Comparison of ENCODE assay signal across 8 mouse cellular contexts in the genomic region with DNA sequence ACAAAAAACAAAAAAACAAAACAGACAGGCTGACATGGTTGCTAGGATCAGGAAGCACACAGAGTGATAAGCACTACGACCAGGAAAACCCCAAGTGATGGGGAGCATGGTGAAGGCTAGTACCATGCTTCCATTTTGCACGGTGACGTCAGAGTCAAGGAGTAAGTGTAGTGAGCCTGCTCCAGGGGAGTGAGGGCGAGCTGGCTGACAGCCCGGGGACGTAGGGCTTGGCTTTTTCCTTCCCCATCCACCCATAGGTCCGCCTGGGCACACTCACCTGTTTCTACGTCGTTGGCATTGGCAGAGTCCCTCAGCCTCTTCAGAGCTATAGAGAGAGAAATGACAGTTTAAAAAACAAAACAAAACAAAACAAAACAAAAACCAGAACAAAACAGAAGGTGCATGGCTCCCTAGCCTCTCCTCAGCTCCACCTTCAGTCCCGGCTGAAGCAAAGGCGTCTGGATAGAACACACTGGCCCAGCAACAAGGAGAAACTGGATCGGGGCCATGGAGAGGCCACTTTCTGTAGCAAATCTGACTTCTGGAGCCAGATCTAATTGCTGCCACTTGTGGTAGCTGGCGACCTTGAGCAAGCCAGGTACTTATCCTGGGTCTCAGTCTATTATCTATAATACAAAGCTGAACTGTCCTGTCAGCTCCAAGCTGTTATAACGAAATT. TPM values are rescaled to one million over a fixed set of nuclear protein-coding genes. Genes with fewer than 3 reads are reported as not detected.
A peak's percentile ranks its signal among the peaks of the same experiment; 100 is the strongest.
DNase-seq lines count a peak whose midpoint lies in the region; ATAC-seq and TF ChIP-seq lines count a peak whose summit lies in the region.
"Had no signal": no experiment of that assay in that cellular context is flagged by ENCODE, and none has a peak within 500 bp of the region (broad histone marks: within the 10 kb centered on the region; RNA-seq: fewer than 3 reads in every experiment).

No protein-coding gene starts in this region.

- no peak for TF ChIP-seq POLR2A in bone marrow, adult 2 months (IDR thresholded peaks at IDR 0.05; ENCODE audit: borderline replicate concordance, control insufficient read depth, low read depth, low read length)

- peak overlapping the region; percentile 67; the same call in 1 of the 2 replicates for H3K4me2 ChIP-seq in kidney, embryonic 15.5 days
- no peak overlapping the region for H3K4me2 ChIP-seq in embryonic facial prominence, embryonic 15.5 days (replicated peaks)
- no peak overlapping the region for H3K4me2 ChIP-seq in lung, postnatal 0 days (replicated peaks; ENCODE audit: low read depth, low read length)

- DNase-seq in kidney, postnatal 10 days = no peak
- peak; percentile 42 for DNase-seq in lung, postnatal 0 days (ENCODE audit: low spot score)
- no peak for DNase-seq in layer of hippocampus, adult 8-10 months (ENCODE audit: low spot score in 2 of 2)
- no peak for DNase-seq in thymus, postnatal 10 days (ENCODE audit: low spot score in 2 of 2)

- H3K9ac ChIP-seq in kidney, embryonic 15.5 days = 0 out of 2 replicates have a peak overlapping the region, but pooled peaks have one; percentile 8
- no peak overlapping the region for H3K9ac ChIP-seq in embryonic facial prominence, embryonic 15.5 days
- no peak overlapping the region for H3K9ac ChIP-seq in lung, postnatal 0 days (replicated peaks; ENCODE audit: low read depth)

- peaks cover 33% of the 10 kb centered on the region for H3K4me1 ChIP-seq in kidney, embryonic 15.5 days
- H3K4me1 ChIP-seq in bone marrow, adult 2 months (ENCODE audit: control insufficient read depth, insufficient read depth, low read length) = peaks cover 5% of the 10 kb centered on the region
- H3K4me1 ChIP-seq in embryonic facial prominence, embryonic 15.5 days = peaks cover 22% of the 10 kb centered on the region; the same call in 1 of the 2 replicates
- no peaks in the 10 kb centered on the region for H3K4me1 ChIP-seq in lung, postnatal 0 days (ENCODE audit: insufficient read depth, low read depth, low read length)

- TF ChIP-seq CTCF in bone marrow, adult 2 months (IDR thresholded peaks at IDR 0.05; ENCODE audit: control insufficient read depth, insufficient read depth, low read length) = no peak
- no peak for TF ChIP-seq CTCF in lung, postnatal 0 days (IDR thresholded peaks at IDR 0.05)

- H3K27ac ChIP-seq in kidney, embryonic 15.5 days = no peak overlapping the region
- no peak overlapping the region for H3K27ac ChIP-seq in bone marrow, adult 2 months (ENCODE audit: control insufficient read depth, insufficient read depth, low read depth, low read length, poor library complexity)
- no peak overlapping the region for H3K27ac ChIP-seq in embryonic facial prominence, embryonic 15.5 days (replicated peaks)
- peak overlapping the region; percentile 22; the same call in 1 of the 2 replicates for H3K27ac ChIP-seq in lung, postnatal 0 days (ENCODE audit: low read length)

- peak overlapping the region; percentile 81 for H3K4me3 ChIP-seq in kidney, embryonic 15.5 days (replicated peaks)
- peak overlapping the region; percentile 35 for H3K4me3 ChIP-seq in bone marrow, adult 2 months (replicated peaks; ENCODE audit: control insufficient read depth, low read depth, low read length)
- peak overlapping the region; percentile 95; the same call in 1 of the 2 replicates for H3K4me3 ChIP-seq in embryonic facial prominence, embryonic 15.5 days (replicated peaks)
- no peak overlapping the region for H3K4me3 ChIP-seq in lung, postnatal 0 days (ENCODE audit: low read depth, low read length)

- no peak for TF ChIP-seq EP300 in lung, postnatal 0 days (IDR thresholded peaks at IDR 0.05)

- no peaks in the 10 kb centered on the region for H3K27me3 ChIP-seq in kidney, embryonic 15.5 days
- H3K27me3 ChIP-seq in embryonic facial prominence, embryonic 15.5 days = no peaks in the 10 kb centered on the region
- H3K27me3 ChIP-seq in lung, postnatal 0 days (replicated peaks; ENCODE audit: insufficient read depth, low read length) = no peaks in the 10 kb centered on the region

- H3K9me3 ChIP-seq in kidney, embryonic 15.5 days (replicated peaks) = no peaks in the 10 kb centered on the region
- H3K9me3 ChIP-seq in embryonic facial prominence, embryonic 15.5 days (replicated peaks) = no peaks in the 10 kb centered on the region
- no peaks in the 10 kb centered on the region for H3K9me3 ChIP-seq in lung, postnatal 0 days (ENCODE audit: low read length)

- ATAC-seq in kidney, embryonic 15.5 days (replicated peaks; ENCODE audit: low FRiP score) = no peak
- no peak for ATAC-seq in embryonic facial prominence, embryonic 15.5 days (ENCODE audit: insufficient number of reproducible peaks, low FRiP score, low TSS enrichment, low read depth)
- ATAC-seq in lung, postnatal 0 days = no peak

- 84% methylated on average over 14 of the region's 14 CpGs for WGBS in kidney, embryonic 15.5 days
- WGBS in bone marrow, adult 2 months = 74% methylated on average over 14 of the region's 14 CpGs
- WGBS in embryonic facial prominence, embryonic 15.5 days = 73% methylated on average over 14 of the region's 14 CpGs
- 60% methylated on average over 14 of the region's 14 CpGs for whole genome bisulfite sequencing in lung, postnatal 0 days

- H3K36me3 ChIP-seq in kidney, embryonic 15.5 days = peaks cover 51% of the 10 kb centered on the region
- peaks cover 50% of the 10 kb centered on the region for H3K36me3 ChIP-seq in embryonic facial prominence, embryonic 15.5 days
- H3K36me3 ChIP-seq in lung, postnatal 0 days (ENCODE audit: insufficient read depth, low read length) = peaks cover 4% of the 10 kb centered on the region

RNA-seq across cellular contexts. Expression of gene Ankrd54, which starts 1.7 kb away (rescaled TPM):
- polyA plus RNA-seq in kidney, embryonic 15.5 days (2015; fragmentation: Nextera tagmentation; extraction: Ambion mirVana) = 47.7 and 56.3 TPM in 2 replicates
- polyA plus RNA-seq in bone marrow, adult 2 months (2011; ENCODE audit: insufficient read depth, insufficient read length, low replicate concordance, missing spikeins) = 27.1 and 43.4 TPM in 2 replicates
- 58.7 and 71.7 TPM in 2 replicates for polyA plus RNA-seq in embryonic facial prominence, embryonic 15.5 days (2015; fragmentation: Nextera tagmentation; extraction: Ambion mirVana)
- polyA plus RNA-seq in lung, postnatal 0 days (2015; fragmentation: Nextera tagmentation; extraction: Ambion mirVana) = 45.4 and 48.4 TPM in 2 replicates
- 10 to 100 TPM; 17.3 to 23.9 (median 18.2) TPM for total RNA-seq in layer of hippocampus, adult 8-10 months (2022)

RNA-seq across cellular contexts. Expression of gene Eif3l, which starts 14.0 kb away (rescaled TPM):
- polyA plus RNA-seq in kidney, embryonic 15.5 days (2015; fragmentation: Nextera tagmentation; extraction: Ambion mirVana) = 243 and 247 TPM in 2 replicates
- polyA plus RNA-seq in bone marrow, adult 2 months (2011; ENCODE audit: insufficient read depth, insufficient read length, low replicate concordance, missing spikeins) = 60.7 and 112 TPM in 2 replicates
- polyA plus RNA-seq in embryonic facial prominence, embryonic 15.5 days (2015; fragmentation: Nextera tagmentation; extraction: Ambion mirVana) = 197 and 205 TPM in 2 replicates
- 99.3 and 101 TPM in 2 replicates for polyA plus RNA-seq in lung, postnatal 0 days (2015; fragmentation: Nextera tagmentation; extraction: Ambion mirVana)
- 10 to 100 TPM; 76.9 to 82.0 (median 77.9) TPM for total RNA-seq in layer of hippocampus, adult 8-10 months (2022)

RNA-seq across cellular contexts. Expression of gene Galr3, which starts 19.3 kb away (rescaled TPM):
- 0.12 and 0.30 TPM in 2 replicates for polyA plus RNA-seq in kidney, embryonic 15.5 days (2015; fragmentation: Nextera tagmentation; extraction: Ambion mirVana)
- polyA plus RNA-seq in bone marrow, adult 2 months (2011; ENCODE audit: insufficient read depth, insufficient read length, low replicate concordance, missing spikeins) = not detected in 2 replicates
- 0.14 and 0.37 TPM in 2 replicates for polyA plus RNA-seq in embryonic facial prominence, embryonic 15.5 days (2015; fragmentation: Nextera tagmentation; extraction: Ambion mirVana)
- polyA plus RNA-seq in lung, postnatal 0 days (2015; fragmentation: Nextera tagmentation; extraction: Ambion mirVana) = 0.12 and 0.14 TPM in 2 replicates
- total RNA-seq in layer of hippocampus, adult 8-10 months (2022) = 1 to 10 TPM in 1 of 4 experiments, under 1 TPM in 1, not detected in 2; 0.81 to 1.0 TPM
- total RNA-seq: liver, adult 2 months had no signal
- polyA plus RNA-seq: liver, adult 2 months had no signal

RNA-seq across cellular contexts. Expression of gene H1f0, which starts 32.8 kb away (rescaled TPM):
- polyA plus RNA-seq in kidney, embryonic 15.5 days (2015; fragmentation: Nextera tagmentation; extraction: Ambion mirVana) = 513 and 545 TPM in 2 replicates
- polyA plus RNA-seq in bone marrow, adult 2 months (2011; ENCODE audit: insufficient read depth, insufficient read length, low replicate concordance, missing spikeins) = 30.4 and 32.4 TPM in 2 replicates
- polyA plus RNA-seq in embryonic facial prominence, embryonic 15.5 days (2015; fragmentation: Nextera tagmentation; extraction: Ambion mirVana) = 553 and 582 TPM in 2 replicates
- polyA plus RNA-seq in lung, postnatal 0 days (2015; fragmentation: Nextera tagmentation; extraction: Ambion mirVana) = 263 and 311 TPM in 2 replicates
- total RNA-seq in layer of hippocampus, adult 8-10 months (2022) = 10 to 100 TPM; 73.6 to 88.0 (median 81.8) TPM

RNA-seq across cellular contexts. Expression of gene Micall1, which starts 47.7 kb away (rescaled TPM):
- polyA plus RNA-seq in kidney, embryonic 15.5 days (2015; fragmentation: Nextera tagmentation; extraction: Ambion mirVana) = 8.6 and 11.0 TPM in 2 replicates
- 4.8 and 20.7 TPM in 2 replicates for polyA plus RNA-seq in bone marrow, adult 2 months (2011; ENCODE audit: insufficient read depth, insufficient read length, low replicate concordance, missing spikeins)
- polyA plus RNA-seq in embryonic facial prominence, embryonic 15.5 days (2015; fragmentation: Nextera tagmentation; extraction: Ambion mirVana) = 16.8 and 17.3 TPM in 2 replicates
- 8.4 and 9.1 TPM in 2 replicates for polyA plus RNA-seq in lung, postnatal 0 days (2015; fragmentation: Nextera tagmentation; extraction: Ambion mirVana)
- 10 to 100 TPM; 36.0 to 40.9 (median 38.3) TPM for total RNA-seq in layer of hippocampus, adult 8-10 months (2022)
